Mouse (Mus musculus): Measurements from ENCODE around the gene Rps6.

Rps6 gene

GRCm38 (mm10) chr4:86857113-86858069, at the start of gene Rps6:
Gene Rps6, minus strand, starts transcription at chr4:86857412.
- peak; percentile 95 for DNase-seq (ENCODE audit: low read depth, low spot score)

GRCm38 (mm10) chr4:86905869-86906268, 48.7 kb upstream of the Rps6 start:
- DNase-seq (ENCODE audit: low read depth, low spot score): no peak

- DNase-seq (ENCODE audit: low read depth, low spot score): peak; percentile 67
Measured at GRCm38 (mm10) chr4:86904969-86905368, 47.8 kb upstream of the Rps6 start.

- DNase-seq (ENCODE audit: low read depth, low spot score): no peak
Measured at GRCm38 (mm10) chr4:86902351-86902750, 45.1 kb upstream of the Rps6 start.

- DNase-seq (ENCODE audit: low read depth, low spot score): no peak
Measured at GRCm38 (mm10) chr4:86898791-86899474, 41.7 kb upstream of the Rps6 start.

- DNase-seq (ENCODE audit: low read depth, low spot score): no peak
Measured at GRCm38 (mm10) chr4:86897411-86897810, 40.2 kb upstream of the Rps6 start.

GRCm38 (mm10) chr4:86887879-86888278, 30.7 kb upstream of the Rps6 start:
- peak; percentile 81 for DNase-seq (ENCODE audit: low read depth, low spot score)

GRCm38 (mm10) chr4:86886160-86886878, 29.1 kb upstream of the Rps6 start:
- peak; percentile 50 for DNase-seq (ENCODE audit: low read depth, low spot score)

- peak; percentile 45 for DNase-seq (ENCODE audit: low read depth, low spot score)
Measured at GRCm38 (mm10) chr4:86885790-86886159, 28.6 kb upstream of the Rps6 start.

GRCm38 (mm10) chr4:86884945-86885344, 27.7 kb upstream of the Rps6 start:
- peak; percentile 63 for DNase-seq (ENCODE audit: low read depth, low spot score)

- DNase-seq (ENCODE audit: low read depth, low spot score): no peak
Measured at GRCm38 (mm10) chr4:86882413-86882812, 25.2 kb upstream of the Rps6 start.

GRCm38 (mm10) chr4:86881178-86881577, 24.0 kb upstream of the Rps6 start:
- DNase-seq (ENCODE audit: low read depth, low spot score): no peak

- no peak for DNase-seq (ENCODE audit: low read depth, low spot score)
Measured at GRCm38 (mm10) chr4:86879477-86879876, 22.3 kb upstream of the Rps6 start.

- DNase-seq (ENCODE audit: low read depth, low spot score): peak; percentile 75
Measured at GRCm38 (mm10) chr4:86874146-86874847, 17.1 kb upstream of the Rps6 start, which contains the start of gene Acer2. Gene Acer2, plus strand, starts transcription at chr4:86874396.

GRCm38 (mm10) chr4:86873072-86873471, 15.9 kb upstream of the Rps6 start:
- no peak for DNase-seq (ENCODE audit: low read depth, low spot score)

- no peak for DNase-seq (ENCODE audit: low read depth, low spot score)
Measured at GRCm38 (mm10) chr4:86871988-86872387, 14.8 kb upstream of the Rps6 start.

GRCm38 (mm10) chr4:86864087-86864486, 6.9 kb upstream of the Rps6 start:
- DNase-seq (ENCODE audit: low read depth, low spot score): no peak

- DNase-seq (ENCODE audit: low read depth, low spot score): no peak
Measured at GRCm38 (mm10) chr4:86858070-86858440, 843 bp upstream of the Rps6 start.

- DNase-seq (ENCODE audit: low read depth, low spot score): no peak
Measured at GRCm38 (mm10) chr4:86856304-86857112, 704 bp downstream of the Rps6 start.

- DNase-seq (ENCODE audit: low read depth, low spot score): no peak
Measured at GRCm38 (mm10) chr4:86852813-86853590, 4.2 kb downstream of the Rps6 start.

All from ES-CJ7 (cell line).